Mouse (Mus musculus) brain, adult 2 months (tissue): Measurements from ENCODE around the gene Gpr173.
"Not testable (repeated sequence)": the region's sequence is repeated elsewhere in the genome, so short reads cannot be mapped to it uniquely, and the experiment has no call there.

Source experiments
- DNase-seq: peaks from one replicate; pipeline ENCODE4 v3.0.0; 2011; ENCODE audit warnings: low read depth, low spot score

Gpr173 gene

GRCm38 (mm10) chrX:152368397-152369273 lies at the start of gene Gpr173:
Gene Gpr173, minus strand, starts transcription at chrX:152368704.
- DNase-seq, result peak; percentile 89

- no peak for DNase-seq
These were observed 34.7 kb upstream of the Gpr173 start for GRCm38 (mm10) chrX:152403251-152403650.

- peak; percentile 60 for DNase-seq
These were observed 31.6 kb upstream of the Gpr173 start for GRCm38 (mm10) chrX:152400096-152400495.

GRCm38 (mm10) chrX:152368054-152368396 lies 479 bp downstream of the Gpr173 start:
- peak; percentile 39 for DNase-seq

DNA sequence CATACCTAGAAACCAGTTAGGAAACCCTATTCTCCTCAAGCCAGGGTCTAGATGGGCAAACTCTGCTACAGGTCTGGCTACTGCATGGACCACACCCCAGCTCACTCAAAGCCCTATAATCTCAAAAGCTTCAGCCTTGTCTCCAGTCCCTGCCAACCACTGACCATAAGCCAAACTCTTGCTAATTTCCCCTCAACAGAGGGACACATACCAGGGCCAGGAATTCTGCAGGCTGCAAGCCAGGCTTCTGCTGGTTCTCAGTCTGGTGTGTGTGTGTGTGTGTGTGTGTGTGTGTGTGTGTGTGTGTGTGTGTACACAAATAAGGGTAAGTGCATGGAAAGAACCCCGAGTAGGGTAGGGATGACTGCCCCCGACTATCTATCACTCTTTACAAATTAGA lies 2.1 kb downstream of the Gpr173 start:
- DNase-seq, result peak; percentile 94

- peak; percentile 74 for DNase-seq
These were observed 15.9 kb downstream of the Gpr173 start for GRCm38 (mm10) chrX:152352553-152353153.

DNA sequence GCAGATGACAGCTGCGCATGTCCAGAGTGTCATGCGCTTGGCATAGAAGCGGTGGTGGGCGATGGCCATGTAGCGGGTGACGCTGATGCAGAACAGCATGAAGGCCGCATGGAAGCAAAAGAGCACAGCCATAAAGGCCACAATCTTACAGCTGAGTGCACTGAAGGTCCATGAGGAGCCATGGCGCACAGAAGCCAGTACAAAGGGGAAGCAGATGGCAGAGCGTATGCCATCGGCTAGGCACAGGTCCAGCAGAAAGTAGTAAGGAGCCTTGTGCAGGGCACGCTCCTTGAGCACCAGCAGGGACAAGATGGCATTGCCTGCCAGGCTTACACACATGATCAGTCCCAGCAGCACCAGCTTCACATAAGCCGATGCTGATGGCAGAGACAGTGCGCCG lies 21.5 kb downstream of the Gpr173 start:
- DNase-seq, result peak; percentile 81

DNA sequence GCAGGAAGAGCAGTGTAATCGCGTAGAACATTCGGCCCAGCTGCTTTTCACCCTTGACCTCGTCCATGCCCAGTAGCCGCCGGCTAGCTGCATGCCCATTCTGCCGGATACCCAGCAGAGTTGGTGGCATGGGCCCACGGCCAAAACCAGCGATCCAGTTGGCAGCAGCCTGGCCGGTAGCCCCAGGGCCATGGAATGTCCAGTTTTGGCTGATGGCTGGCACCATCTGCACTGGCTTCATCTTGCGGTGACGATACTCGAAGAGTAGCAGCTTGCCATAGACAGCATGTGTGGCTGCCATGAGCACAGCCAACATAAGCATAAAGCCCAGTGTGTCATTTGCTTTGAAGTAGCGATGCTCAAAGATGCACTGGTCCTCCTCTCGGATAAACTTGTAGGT lies 21.9 kb downstream of the Gpr173 start:
- peak; percentile 70 for DNase-seq

GRCm38 (mm10) chrX:152342903-152343302 lies 25.6 kb downstream of the Gpr173 start:
- DNase-seq, result no peak

GRCm38 (mm10) chrX:152342358-152342901 lies 26.1 kb downstream of the Gpr173 start, which contains the start of gene Tspyl2:
Gene Tspyl2, minus strand, starts transcription at chrX:152342425.
- peak; percentile 99 for DNase-seq

- peak; percentile 63 for DNase-seq
These were observed 27.0 kb downstream of the Gpr173 start for GRCm38 (mm10) chrX:152341496-152341895.

DNA sequence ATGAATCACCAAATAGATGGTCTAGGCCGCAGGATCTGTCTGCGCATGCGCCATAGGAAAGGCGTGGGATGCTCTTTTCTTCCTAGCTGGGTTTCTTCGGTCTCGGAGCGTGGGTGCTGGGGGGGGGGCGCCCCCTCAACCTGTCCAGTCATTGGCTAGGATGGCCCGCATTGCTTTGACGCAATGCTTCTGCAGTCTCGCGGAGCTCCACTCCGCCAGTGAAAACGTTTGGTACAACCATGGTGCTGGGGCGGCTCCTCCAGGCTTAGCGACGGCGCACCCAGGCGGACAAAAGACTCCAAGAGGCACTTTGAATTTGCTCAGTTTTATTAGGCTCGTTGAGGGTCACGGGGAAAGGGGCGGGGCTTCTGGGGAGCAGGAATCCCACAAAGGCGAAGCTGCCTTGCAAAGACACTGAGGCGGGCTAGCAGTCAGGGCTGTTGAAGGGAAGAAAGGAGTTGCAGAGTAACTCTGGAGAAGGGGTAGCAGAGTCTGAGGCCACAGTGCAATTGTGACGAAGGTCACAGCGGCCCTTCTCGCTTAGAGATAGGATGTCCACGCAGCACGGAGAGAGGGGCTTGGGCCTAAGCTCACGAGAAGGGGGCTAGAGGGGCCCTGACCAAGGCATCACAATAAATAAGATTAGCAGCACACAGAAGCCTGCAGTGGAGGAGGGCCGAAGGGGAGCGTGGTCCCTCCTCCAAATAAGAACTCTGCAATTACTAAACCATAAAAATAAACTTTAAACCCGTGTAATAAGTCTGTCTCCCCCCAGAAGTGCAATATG lies 31.8 kb downstream of the Gpr173 start:
- peak; percentile 98 for DNase-seq

DNA sequence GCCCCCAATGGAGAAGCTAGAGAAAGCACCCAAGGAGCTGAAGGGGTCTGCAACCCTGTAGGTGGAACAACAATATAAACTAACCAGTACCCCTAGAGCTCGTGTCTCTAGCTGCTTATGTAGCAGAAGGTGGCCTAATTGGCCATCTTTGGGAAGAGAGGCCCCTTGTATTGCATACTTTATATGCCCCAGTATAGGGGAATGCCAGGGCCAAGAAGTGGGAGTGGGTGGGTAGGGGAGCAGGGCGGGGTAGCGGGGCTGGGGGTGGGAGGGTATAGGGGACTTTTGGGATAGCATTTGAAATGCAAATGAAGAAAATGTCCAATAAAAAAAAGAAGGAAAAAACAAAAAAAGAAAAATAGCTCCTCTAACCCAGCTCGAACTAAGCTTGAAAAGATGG lies 32.4 kb downstream of the Gpr173 start:
- DNase-seq, result not testable (repeated sequence)

- DNase-seq, result not testable (repeated sequence)
These were observed 39.1 kb downstream of the Gpr173 start for GRCm38 (mm10) chrX:152329400-152329799.

GRCm38 (mm10) chrX:152327689-152328052 lies 40.8 kb downstream of the Gpr173 start:
- no peak for DNase-seq

GRCm38 (mm10) chrX:152326996-152327688 lies 41.4 kb downstream of the Gpr173 start, which contains the start of gene Kantr:
Gene Kantr, minus strand, starts transcription at chrX:152327495.
- DNase-seq, result peak; percentile 98

- DNase-seq, result no peak
These were observed 44.9 kb downstream of the Gpr173 start for GRCm38 (mm10) chrX:152323584-152323983.

- no peak for DNase-seq
These were observed 45.7 kb downstream of the Gpr173 start for GRCm38 (mm10) chrX:152322776-152323175.

GRCm38 (mm10) chrX:152320535-152320934 lies 48.0 kb downstream of the Gpr173 start:
- no peak for DNase-seq

- DNase-seq, result peak; percentile 45
These were observed 60.6 kb downstream of the Gpr173 start for GRCm38 (mm10) chrX:152307942-152308341.

DNA sequence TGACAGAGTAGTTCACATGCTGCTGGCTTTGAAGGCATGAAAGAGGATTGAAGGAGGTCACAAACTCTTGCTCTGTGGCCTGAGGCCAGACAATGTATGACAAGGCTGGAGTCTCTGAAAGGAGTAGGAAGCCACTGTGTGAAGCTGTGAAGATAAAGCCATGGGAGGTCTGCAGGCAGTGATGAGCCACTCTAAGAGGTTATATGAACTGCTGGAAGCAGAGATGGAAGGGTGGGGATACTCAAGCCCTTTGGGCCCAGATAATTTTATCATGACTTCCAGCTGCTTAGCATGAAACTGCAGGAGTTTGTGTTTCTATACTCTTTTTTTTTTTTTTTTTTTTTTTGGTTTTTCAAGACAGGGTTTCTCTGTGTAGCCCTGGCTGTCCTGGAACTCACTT lies 61.1 kb downstream of the Gpr173 start:
- no peak for DNase-seq
